Mouse (Mus musculus): ENCODE results near the gene Btg1-ps1. TPM values are rescaled to one million over a fixed set of nuclear protein-coding genes. Genes with fewer than 3 reads are reported as not detected.
"Not testable (repeated sequence)": the region's sequence is repeated elsewhere in the genome, so short reads cannot be mapped to it uniquely, and the experiment has no call there.

Btg1-ps1 gene
- not detected for polyA plus RNA-seq (2021)

DNA sequence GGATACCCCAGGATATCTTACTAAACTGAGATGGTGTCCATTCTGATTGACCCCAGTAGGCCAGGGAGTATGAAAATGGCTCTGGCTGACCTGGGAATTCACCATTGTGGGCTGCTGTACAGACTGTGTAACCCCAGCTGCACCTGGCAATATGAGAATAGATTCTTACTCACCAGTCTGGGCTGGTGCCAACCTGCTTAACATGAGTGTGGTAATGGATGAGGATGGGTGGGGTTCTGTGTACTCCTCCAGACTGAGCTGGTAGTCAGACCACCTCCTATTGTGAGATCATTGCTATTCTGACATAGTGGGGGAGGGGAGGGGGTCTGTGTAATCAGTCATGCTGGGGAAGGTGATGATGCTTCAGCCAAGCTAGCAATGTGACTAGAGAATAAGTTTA, at the start of gene Btg1-ps1:
TSS of gene Btg1-ps1 (minus strand) at position 219 of the 400 bp plus-strand sequence.
- CTCF ChIA-PET; in situ Hi-C loops (cut with MboI; ENCODE audit: low pct_unique_long_range_greater_than_20kb); DNase-seq (ENCODE audit: low read depth, low spot score); H3K27me3 ChIP-seq; POLR2A ChIA-PET; ATAC-seq: not testable (repeated sequence)

- no peak for TF ChIP-seq CTCF (IDR thresholded peaks at IDR 0.05)
- in situ Hi-C loops (cut with MboI; ENCODE audit: low pct_unique_long_range_greater_than_20kb): no loop called here
- H3K27me3 ChIP-seq: peaks cover 9% of the 10 kb centered on the region
- POLR2A ChIA-PET: no interaction called here
- DNase-seq (ENCODE audit: low read depth, low spot score) (no peak), ATAC-seq (no peak)
- CTCF ChIA-PET: no interaction called here
These were observed 47.6 kb upstream of the Btg1-ps1 start, which contains the start of gene Rhox10 for GRCm38 (mm10) chrX:38066175-38066574. Rhox10 (plus strand) TSS chrX:38066475.

DNA sequence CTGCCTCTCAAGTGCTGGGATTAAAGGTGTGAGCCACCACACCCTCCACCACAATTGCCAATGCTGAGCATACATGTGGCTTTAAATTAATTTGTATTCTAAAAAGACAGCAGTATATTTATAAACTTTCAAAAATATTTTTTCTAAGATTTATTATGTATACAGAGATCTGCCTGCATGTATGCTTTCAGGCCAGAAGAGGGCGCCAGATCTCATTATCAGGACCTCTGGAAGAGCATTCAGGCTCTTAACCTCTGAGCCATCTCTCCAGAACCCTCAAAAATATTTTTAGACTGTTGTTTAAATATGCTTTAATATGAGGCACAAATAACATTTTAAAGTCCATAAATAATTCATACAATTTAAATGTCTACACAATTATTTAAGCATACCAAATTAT, 42.9 kb upstream of the Btg1-ps1 start:
- CTCF ChIA-PET: no interaction called here
- DNase-seq (ENCODE audit: low read depth, low spot score) (no peak), ATAC-seq (no peak)
- POLR2A ChIA-PET: no interaction called here
- in situ Hi-C loops (cut with MboI; ENCODE audit: low pct_unique_long_range_greater_than_20kb): no loop called here
- TF ChIP-seq CTCF (IDR thresholded peaks at IDR 0.05): peak; percentile 82
- H3K27me3 ChIP-seq: peaks cover 21% of the 10 kb centered on the region

GRCm38 (mm10) chrX:38043014-38043413, 24.4 kb upstream of the Btg1-ps1 start, which contains the start of gene Btg1-ps2:
Btg1-ps2 (minus strand) TSS chrX:38043114.
- POLR2A ChIA-PET; in situ Hi-C loops (cut with MboI; ENCODE audit: low pct_unique_long_range_greater_than_20kb); H3K27me3 ChIP-seq; DNase-seq (ENCODE audit: low read depth, low spot score); CTCF ChIA-PET; ATAC-seq: not testable (repeated sequence)

GRCm38 (mm10) chrX:38039666-38040065, 21.1 kb upstream of the Btg1-ps1 start:
- no peaks in the 10 kb centered on the region for H3K27me3 ChIP-seq
- ATAC-seq (no peak), DNase-seq (ENCODE audit: low read depth, low spot score) (no peak)
- TF ChIP-seq CTCF (IDR thresholded peaks at IDR 0.05): no peak
- CTCF ChIA-PET: no interaction called here
- in situ Hi-C loops (cut with MboI; ENCODE audit: low pct_unique_long_range_greater_than_20kb): no loop called here
- POLR2A ChIA-PET: no interaction called here

- CTCF ChIA-PET: no interaction called here
These were observed 15.2 kb upstream of the Btg1-ps1 start for GRCm38 (mm10) chrX:38033841-38034240.

DNA sequence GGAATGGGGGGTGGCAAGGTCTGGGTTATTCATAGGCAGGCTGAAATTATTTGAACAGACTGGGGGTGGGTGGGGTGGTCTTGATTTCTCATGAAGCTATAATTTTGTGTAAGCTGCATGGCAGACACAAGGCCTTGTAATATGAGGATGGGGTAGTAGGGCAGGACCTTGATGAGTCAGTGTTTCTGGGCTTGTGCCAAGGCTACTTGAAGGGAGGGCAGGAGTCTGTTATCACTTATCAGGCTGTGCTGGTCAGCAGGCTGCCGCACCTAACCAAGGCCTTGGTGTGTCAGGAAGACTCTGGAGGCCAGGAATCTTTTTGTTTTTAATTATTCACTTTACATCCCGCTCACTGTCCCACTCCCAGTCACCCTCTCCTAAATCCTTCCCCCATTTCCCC, 9.9 kb downstream of the Btg1-ps1 start:
- ChIA-PET CTCF (no interaction called here), POLR2A (no interaction called here)
- TF ChIP-seq CTCF (IDR thresholded peaks at IDR 0.05): no peak
- ATAC-seq: no peak
- in situ Hi-C loops (cut with MboI; ENCODE audit: low pct_unique_long_range_greater_than_20kb): no loop called here
- no peak for DNase-seq (ENCODE audit: low read depth, low spot score)
- no peaks in the 10 kb centered on the region for H3K27me3 ChIP-seq

More at GRCm38 (mm10) chrX:38033841-38034240, 15.2 kb upstream of the Btg1-ps1 start:
- no peak for ATAC-seq
- TF ChIP-seq CTCF (IDR thresholded peaks at IDR 0.05): no peak
- POLR2A ChIA-PET: no interaction called here
- no peaks in the 10 kb centered on the region for H3K27me3 ChIP-seq
- in situ Hi-C loops (cut with MboI; ENCODE audit: low pct_unique_long_range_greater_than_20kb): no loop called here
- DNase-seq (ENCODE audit: low read depth, low spot score): no peak

Other genes with a start within 250 kb of the Btg1-ps1 start
- gene Rhox5, start 214.0 kb downstream of the Btg1-ps1 start, polyA plus RNA-seq (2021): 1.9 TPM
- not detected for gene Rhox6, start 191.9 kb downstream of the Btg1-ps1 start, polyA plus RNA-seq (2021)
- not detected for gene Rhox7a, start 187.1 kb downstream of the Btg1-ps1 start, polyA plus RNA-seq (2021)
- not detected for gene Rhox8, start 139.9 kb downstream of the Btg1-ps1 start, polyA plus RNA-seq (2021)
- not detected for gene Rhox7b, start 121.6 kb downstream of the Btg1-ps1 start, polyA plus RNA-seq (2021)
- gene Rhox9, start 117.0 kb downstream of the Btg1-ps1 start, polyA plus RNA-seq (2021): not detected
- not detected for gene Btg1-ps2, start 24.3 kb upstream of the Btg1-ps1 start, polyA plus RNA-seq (2021)
- not detected for gene Rhox10, start 47.7 kb upstream of the Btg1-ps1 start, polyA plus RNA-seq (2021)
- gene Rhox11, start 66.3 kb upstream of the Btg1-ps1 start, polyA plus RNA-seq (2021): not detected
- gene Rhox12, start 92.1 kb upstream of the Btg1-ps1 start, polyA plus RNA-seq (2021): not detected
- not detected for gene Rhox13, start 102.4 kb upstream of the Btg1-ps1 start, polyA plus RNA-seq (2021)
- gene Zbtb33, start 171.0 kb upstream of the Btg1-ps1 start, polyA plus RNA-seq (2021): 24.9 TPM
- gene Tmem255a, start 233.6 kb upstream of the Btg1-ps1 start, polyA plus RNA-seq (2021): 0.01 TPM